Mouse (Mus musculus) erythroblast, adult 5-6 weeks (primary cell): ENCODE results near the gene Tmod1. TPM values are rescaled to one million over a fixed set of nuclear protein-coding genes. Genes with fewer than 3 reads are reported as not detected.

Source experiments
- ATAC-seq: replicated peaks from 2 replicates; pipeline ENCODE4 v1.8.0; 2016; ENCODE audit warnings: moderate number of reproducible peaks, mild to moderate bottlenecking, moderate TSS enrichment, inconsistent platforms; ENCODE audit not compliant: poor library complexity, low FRiP score, severe bottlenecking
- total RNA-seq, 2 experiments: library from RNA; stranded (forward) in 1 of 2; stranded (reverse) in 1 of 2; fragments of 150-400 nt in 1 of 2; fragments of 200-764, 138-1000 nt in 1 of 2; gene quantifications; 2 replicates each; pipeline versions ENCODE4 v1.2.3 to v1.2.4; 2015 to 2017; ENCODE audit warnings: low replicate concordance in 2 of 2

The Tmod1 gene
- total RNA-seq, 2 experiments from 2014 or later, result 139 to 146 TPM

DNA sequence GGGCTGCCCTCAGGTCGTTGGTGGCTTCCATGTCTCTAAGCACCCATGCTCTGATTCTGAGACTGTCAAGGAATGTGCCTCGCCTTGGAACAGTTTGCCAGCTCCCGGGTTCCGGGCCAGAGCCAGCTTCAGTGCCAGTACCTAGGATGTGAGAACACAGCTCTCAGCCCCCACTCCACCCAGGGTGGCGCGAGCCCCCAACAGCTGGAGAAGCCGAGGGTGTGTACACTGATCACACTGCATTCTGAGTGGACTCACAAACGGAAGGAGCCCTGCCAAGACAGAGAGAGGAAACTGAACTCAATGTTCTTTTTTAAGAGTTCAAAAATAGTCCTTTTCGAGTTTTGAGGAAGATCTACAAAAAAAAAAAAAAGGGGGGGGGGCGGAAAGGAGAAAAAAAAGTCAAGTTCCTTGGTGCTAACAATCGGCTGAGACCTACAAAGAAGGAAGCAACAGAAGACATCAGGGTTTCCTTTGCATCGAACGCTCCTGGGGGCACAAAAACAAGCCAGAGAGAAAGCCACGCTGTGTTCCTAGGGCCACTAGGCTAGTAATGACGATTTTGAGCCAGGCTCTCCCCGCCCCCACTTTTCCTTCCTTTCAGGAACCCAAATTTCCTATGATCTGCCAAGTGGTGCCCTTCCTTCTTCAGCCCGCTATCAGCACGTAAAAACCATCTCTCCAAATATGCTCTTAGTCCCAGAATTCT is 48.1 kb downstream of the Tmod1 start:
- ATAC-seq, result no peak

DNA sequence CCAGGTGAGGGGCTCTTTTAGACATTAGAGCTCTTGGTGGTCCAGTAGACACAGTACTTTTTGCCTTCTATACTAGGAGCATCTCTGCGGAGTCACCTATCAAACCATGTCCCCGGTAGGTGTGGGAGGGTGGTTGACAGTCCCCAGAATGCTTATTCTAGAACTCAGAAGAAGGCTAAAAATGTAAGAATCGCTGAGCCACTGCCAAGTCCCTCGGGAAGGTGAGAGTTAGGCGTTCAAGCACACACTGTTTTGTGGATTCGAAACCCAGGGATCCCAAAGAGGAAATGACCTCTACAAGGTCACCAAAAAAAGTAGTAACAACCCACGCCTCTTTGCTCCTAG is 48.7 kb downstream of the Tmod1 start:
- no peak for ATAC-seq

DNA sequence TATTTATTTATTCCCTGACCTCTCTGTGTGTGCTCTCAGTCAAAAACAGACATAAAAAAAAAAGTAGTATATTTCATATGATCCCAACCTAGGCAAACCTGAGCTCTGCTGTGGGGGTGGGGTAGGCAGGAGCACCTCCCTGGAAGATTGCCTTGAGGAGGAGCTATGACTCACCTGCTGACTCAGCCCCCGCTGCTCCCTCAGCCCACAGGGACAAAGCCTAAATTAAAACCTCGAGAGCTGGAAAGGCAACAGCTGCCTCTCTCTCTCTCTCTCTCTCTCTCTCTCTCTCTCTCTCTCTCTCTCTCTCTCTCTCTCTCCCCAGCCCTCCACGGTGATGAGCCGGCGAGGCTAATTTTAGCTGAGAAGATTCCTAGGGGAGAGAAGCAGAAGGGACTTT is 49.1 kb downstream of the Tmod1 start:
- no peak for ATAC-seq

DNA sequence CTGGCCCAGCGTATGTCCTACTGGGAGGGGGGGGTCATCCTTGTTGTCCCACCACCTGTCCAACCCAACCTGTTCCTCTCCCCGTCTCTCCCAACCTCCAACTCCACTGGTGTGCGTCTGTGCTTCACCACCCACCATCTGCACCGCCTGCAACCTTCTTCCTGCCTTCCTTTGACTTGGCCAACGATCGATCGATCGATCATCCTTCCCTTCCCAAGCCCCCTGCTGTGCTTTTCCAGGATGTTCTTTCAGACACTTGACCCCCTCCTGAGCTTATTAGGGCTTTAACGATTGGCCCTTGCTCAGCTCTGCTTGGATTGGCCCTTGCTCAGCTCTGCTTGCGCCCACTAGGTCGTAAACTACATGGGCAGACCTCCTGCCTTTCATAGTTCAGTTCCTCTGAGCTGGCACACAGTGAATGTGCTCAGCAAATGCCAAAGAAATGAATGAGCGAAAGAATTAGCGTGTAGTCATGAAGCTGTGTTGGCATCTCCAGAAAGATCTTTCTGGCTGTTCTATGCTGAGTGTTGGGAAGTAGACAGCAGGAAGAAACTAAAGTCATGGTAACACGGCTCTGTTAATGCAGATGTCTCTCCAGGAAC is 50.9 kb downstream of the Tmod1 start:
- ATAC-seq, result no peak

DNA sequence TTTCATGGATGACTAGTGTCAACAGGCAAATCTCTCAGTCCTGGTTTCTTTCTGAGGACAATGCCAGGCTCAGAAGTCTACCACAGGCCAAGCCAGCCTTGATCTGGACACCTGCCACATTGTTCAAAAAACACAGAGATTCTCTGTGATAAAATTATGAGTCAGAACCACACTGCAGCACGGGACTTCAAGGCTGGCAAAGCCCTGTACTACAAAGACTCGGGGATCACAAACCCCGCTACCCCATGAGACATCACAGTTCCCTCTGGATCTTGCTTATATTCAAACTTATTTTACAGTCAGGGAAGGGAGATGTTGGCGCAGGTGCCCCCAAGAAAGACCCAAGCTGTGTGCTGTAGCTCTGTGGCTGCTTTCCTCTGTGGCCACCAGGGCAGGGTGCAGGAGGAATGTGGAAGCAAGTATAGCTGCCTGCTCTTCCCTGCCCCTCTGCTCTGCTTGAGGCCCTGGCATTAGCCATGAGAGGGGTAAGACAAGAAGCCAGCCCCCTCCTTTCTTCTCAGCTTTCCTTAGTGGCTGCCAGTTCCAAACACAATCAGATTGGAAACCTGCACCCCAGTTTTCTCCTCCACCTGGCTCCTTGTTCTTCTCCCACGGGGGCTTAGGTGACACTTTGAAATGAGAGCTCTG is 53.8 kb downstream of the Tmod1 start:
- ATAC-seq, result no peak

DNA sequence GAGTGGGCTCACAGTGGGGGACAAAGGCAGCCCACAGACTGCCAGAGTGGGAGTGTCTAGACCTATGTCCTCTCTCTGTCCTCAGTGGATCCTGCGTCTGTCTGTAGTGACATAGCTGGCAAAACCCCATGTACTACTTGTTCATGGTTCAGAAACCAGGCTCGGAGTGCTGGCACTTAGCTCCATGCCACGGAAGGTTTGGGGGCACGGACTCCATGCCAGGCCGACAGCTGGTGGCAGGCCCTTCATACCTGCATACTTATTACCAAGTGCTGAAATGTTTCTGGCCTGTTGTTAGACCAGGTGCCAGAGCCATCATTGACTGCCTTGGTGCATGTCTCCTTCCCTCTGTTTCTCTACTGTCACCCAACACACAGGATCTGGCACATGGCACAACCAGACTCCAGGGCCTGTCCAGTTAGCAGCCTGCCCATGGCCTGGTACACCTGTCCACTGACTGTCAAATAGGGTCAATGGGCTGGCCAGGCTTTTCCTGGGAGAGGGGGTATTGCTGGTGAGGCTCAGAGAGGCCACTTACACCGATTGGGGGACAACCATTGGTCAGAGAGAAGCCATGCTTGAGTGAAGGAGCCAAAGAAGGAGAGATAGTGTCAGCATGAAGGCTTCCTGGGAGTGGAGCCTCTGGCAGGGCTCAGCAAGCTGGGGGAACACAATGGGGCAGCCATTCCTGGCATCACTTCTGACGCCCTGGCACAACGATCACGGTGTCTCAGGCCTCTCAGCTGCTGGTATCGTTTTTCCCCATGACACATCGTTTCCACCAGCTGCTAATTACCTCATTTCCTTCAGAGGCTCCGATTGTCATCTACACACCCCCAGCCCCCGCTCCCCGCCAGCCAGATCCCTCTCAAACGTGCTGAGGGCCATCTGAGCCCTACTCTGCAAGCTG is 56.4 kb downstream of the Tmod1 start:
- no peak for ATAC-seq

DNA sequence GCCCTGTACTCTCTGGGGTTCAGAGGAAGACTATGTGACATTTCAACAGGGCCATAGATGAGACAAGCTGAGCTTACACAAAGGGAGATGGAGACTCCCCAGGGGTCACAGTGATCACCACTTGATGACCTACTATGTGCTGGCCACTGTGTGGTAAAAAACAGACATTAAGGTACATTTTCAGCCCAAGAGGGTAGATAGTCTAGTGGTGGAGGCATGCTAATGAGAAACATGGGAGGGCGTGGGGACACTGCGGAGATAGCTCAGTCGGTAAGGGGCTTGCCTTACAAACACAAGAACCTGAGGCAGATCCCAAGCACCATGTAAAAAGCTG is 57.1 kb downstream of the Tmod1 start:
- no peak for ATAC-seq

DNA sequence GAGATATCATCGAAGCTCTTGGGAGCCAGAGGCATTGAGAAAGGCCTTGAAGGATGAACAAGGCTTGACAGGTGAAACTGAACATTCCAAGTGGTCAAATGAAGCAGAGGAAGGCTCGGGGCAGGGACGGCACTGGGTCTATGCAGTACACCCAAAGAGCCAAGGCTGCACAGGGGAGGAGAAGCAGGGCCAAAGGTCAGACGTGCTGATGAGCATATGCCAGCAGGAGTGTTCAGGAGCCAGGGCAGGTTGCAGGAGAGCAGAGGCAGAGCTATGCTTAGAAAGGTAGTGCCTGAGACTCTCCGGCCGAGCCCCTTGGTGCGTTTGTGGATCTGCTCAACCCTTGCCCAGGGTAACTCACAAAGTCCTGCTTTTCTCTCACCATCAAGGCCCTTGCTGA is 57.8 kb downstream of the Tmod1 start:
- ATAC-seq, result no peak

DNA sequence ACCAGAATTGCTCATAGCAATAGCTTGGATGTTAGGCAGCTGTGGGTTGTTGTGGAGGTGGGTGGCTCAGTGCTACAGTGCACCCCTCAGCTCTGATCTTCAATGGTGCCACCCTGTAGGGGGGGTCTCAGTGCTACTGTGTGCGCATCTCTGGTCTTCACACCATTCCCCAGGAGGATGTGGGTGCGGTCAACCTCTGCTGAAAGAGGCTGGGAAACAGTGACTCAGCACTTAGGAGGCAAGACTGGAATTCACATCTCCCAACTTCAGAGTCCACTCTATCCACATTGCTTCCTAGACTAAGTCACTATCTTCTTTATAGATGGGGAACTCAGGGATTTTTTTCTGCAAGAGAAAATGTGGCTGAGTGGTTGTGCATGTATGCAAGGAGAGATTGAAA is 58.9 kb downstream of the Tmod1 start:
- no peak for ATAC-seq

DNA sequence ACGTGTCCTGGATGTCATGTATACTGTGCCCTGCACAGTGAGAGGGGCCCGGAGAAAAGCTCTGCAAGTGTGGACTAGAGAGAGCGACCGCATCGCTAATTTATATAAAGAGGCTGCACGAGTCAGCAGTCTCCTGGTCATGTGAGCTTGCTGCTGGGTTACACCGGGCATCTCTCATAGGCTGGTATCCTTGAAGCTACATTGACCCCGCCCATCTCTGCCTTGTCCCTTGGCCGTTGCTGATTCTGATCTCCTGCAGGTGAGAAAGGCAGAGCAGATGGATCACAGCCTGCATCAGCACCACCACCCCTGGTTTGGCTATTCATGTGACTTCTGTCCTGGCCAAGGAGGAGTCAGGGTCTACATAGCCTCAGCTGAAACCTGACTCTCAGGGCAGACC is 60.4 kb downstream of the Tmod1 start:
- no peak for ATAC-seq

DNA sequence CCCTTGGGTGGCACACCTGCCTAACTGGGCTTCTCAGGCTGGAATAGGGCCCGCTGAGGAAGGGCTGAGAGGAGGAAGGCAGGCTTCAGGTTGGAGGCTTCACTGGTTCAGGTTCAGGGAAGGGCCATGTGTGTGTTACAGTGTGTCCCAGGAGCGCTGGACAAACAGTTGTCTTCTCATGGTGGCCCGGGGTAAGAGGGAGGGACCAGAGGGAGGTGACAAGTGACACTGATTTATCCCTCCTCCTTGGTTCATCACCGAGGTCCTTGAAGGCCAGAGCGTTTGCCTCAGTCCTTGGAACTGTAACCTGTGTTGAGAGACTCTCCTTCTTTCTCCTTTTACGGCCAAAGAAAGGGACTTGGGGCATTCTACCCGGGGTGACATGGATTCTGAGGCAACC is 61.8 kb downstream of the Tmod1 start:
- no peak for ATAC-seq

DNA sequence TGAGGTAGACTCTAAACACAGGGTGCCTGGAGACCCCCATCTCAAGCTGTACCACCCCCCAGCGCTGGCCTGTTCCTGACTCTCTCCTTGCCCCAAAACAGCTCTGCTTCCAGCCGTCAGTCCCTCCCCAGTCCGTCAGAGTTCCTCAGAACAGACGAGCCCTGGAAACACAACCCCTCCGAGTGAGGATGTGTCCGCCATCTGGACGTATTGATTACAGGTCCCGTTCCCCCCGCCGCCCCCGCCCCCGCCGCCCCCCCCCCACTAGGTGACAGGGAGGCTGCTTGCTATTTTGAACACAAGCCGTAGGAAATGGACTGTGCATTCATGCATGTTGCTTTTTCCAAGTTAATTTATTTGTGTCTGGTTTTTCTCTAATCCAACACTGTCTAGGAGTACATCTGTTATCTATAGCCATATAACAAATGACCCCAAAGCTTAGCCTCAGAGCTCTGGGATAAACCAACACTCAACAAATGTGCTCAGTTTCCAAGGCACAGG is 62.5 kb downstream of the Tmod1 start:
- ATAC-seq, result no peak

DNA sequence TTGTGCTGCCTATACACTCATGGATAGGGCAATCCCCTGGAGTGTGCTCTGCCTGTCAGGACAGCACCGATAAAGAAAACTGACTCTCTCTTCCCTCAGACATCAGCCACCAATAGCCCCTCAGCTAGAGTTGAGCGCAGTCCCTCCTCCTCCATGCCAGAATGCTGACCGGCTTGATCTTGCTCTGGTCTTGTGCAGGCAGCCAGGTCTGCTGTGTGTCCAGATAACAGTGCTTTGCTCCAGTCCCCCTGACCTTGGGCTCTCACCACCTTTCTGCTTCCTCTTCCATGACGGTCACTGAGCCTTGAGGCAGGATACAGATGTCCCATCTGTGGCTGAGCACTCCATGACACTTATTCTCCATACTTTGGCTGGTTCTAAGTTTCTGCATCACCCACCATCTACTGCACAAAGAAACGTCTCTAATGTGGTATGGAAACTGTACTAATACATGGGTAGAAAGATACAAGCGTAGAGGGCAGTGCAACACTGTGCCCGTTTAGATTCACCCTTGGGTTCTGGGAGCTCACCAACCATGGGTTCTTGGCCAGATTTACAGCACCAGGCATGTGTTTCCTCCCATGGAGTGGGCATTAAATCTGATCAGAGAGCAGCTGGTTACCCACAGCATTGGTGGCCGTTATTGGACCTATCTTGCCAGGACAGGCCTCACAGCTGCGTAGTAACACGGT is 63.5 kb downstream of the Tmod1 start:
- ATAC-seq, result no peak

DNA sequence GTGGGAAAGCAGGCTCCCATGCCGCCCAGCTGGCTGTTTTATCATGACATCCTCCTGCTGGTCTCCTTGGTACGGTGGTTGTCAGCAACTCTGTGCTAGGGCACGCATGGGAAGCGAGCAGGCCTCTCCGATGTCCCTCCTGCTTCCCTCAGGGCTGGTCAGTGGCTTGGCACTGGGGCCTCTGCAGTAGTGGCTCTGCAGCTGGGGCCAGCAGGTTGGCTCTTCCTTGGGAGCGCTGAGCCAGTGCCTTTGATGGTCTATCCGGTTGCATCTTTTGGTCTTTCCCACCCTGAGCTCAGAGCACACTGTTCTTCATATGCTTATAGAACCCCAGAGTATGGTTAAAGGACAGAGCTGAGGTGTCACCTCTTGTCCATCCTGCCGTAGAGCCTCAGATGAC is 71.3 kb downstream of the Tmod1 start:
- no peak for ATAC-seq

DNA sequence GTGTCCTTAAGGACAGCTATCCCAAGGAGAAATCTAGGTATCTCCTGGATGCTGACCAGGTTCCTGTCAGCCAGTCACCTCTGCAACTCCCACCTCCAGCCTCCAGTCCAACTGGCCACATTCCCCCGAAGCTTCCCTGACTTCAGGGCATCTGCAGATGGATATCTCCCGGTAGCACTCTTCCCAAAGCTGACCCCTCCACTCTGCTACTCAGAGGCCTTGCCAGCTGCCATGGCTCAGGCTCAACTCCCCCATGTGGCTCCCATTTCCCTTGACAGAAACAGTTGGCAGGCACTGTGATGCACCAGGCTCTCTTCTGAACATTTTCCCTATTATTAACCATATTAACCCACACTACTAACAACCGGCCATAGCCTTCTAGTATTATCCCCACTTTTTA is 72.6 kb downstream of the Tmod1 start:
- ATAC-seq, result no peak

DNA sequence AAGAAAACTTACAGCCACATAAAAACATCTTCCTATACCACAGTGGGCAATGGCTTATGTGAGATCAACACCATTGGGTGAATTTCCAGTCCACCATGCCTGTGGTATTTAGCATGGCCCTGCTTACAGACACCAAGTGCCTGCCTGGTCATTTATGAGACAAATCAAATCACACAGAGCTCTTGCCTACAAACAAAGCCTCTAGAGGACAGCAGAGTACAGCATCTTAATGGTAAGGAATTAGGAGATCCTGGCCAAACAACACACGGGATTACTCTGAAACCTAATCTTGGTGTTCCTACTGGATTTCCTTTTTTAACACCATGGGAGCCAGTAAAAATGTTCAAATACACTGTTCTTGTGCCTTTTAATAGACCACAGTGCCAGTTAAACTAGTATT is 76.6 kb downstream of the Tmod1 start:
- ATAC-seq, result no peak

DNA sequence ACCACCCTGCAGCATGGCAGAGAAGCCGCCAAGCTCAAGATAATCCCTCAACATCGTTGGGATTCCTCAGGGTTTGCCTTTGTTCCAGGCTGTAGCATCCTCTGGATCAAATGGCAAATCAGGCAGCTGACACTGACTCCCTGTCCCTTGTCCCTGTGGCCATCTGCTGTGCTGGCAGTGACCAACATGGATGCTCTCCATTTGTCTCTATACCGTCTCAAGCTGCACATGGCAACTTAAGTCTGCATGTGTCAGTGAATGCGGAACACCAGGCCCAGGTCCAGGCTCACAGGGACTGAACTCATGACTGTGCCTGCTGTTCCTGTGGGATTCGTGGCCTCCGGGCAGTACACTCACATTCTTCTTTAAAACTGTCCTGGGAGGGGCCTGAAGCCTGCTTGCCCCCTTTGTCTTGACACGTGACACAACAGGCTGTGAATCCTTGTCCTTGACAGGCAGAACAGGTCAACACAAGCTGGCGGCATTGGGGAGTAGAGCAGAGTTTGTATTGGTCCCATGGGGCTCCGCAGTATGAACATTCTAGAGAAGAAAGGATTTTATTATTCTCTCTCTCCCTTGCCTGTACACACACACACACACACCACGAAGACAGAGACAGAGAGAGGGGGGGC is 77.9 kb downstream of the Tmod1 start:
- 0 out of 2 replicates have a peak, but pooled peaks have one; percentile 19 for ATAC-seq

DNA sequence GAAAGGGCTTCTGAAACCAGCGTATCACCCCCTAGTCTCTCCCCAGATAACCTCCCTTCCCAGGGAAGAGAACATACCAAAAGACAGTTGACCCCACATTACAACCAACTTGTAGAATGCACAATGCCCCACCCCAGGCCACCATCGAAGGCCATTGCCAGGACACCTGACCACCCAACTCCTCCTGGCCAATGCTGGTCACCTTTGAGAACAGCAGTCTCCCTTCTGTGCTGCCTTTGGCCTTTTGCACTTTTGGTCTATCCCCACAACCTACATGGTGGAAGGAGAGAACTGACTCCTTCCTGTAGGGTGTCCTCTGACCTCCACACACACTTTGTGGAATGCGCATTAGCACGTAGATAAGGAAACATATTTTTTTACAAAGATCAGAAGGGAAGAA is 78.8 kb downstream of the Tmod1 start:
- no peak for ATAC-seq

DNA sequence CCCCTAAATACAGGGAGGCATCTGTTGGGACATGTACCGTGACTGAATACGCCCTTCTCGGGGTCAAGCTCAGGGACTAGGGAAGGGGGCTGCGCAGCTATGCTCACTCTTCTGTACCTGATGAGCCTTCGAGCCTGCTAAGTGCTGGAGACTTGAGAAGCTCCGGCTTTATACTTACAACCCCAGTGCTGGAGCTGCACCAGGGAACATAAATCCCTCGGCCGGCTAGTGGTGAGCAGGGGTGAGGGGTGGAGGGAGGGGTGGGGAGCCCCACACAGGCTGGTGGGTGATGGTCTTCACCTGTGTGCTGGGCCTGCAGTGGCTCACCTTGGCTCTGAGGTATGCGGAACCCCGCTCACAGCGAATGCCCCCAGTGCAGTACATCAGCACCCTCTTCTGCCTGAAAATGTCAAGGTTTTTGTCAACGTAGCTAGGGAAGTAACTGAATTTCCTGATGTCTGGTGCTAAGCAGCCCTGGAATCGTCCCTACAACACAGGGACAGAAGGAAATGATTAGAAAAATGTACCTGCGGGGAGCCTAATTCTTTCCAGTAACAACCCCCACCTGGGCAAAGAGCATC is 80.9 kb downstream of the Tmod1 start:
- ATAC-seq, result no peak
